Mouse (Mus musculus) brain, embryonic 14.5 days (tissue): ENCODE measurements around the gene Palm3.

Source experiments
- CTCF ChIP-seq: fragments of 200-500 bp; IDR thresholded peaks from 2 replicates; pipeline ENCODE4 v1.5.1; 2012; ENCODE audit warnings: inconsistent platforms, mild to moderate bottlenecking, moderate library complexity, borderline replicate concordance; ENCODE audit not compliant: insufficient read depth, insufficient read length; ENCODE audit errors: extremely low read depth
- POLR2A ChIP-seq: fragments of 200-500 bp; IDR thresholded peaks from 2 replicates; pipeline ENCODE4 v1.6.1; 2012; ENCODE audit warnings: mild to moderate bottlenecking, inconsistent platforms, borderline replicate concordance; ENCODE audit not compliant: poor library complexity, insufficient read depth, insufficient read length, severe bottlenecking; ENCODE audit errors: extremely low read depth

GRCm38 (mm10) chr8:84019738-84020137, 1.5 kb upstream of the Palm3 start:
- TF ChIP-seq POLR2A, result no peak
- no peak for TF ChIP-seq CTCF
